Mouse (Mus musculus): ENCODE measurements at regions not wholly inside any gene's neighbourhood (a gene's known extent, or its start where the extent isn't known, plus 50 kb on each side); places are given as distances from the start of the nearest gene placed in this dataset.

- no peak for TF ChIP-seq EP300 (optimal IDR thresholded peaks at IDR 0.05)
- TF ChIP-seq CTCF (IDR thresholded peaks at IDR 0.05; ENCODE audit: low read depth): no peak
Observed at GRCm38 (mm10) chr6:22541603-22542002, 185.6 kb upstream of the Fam3c start.

Data from stomach, postnatal 0 days (tissue).